Mouse (Mus musculus) C2C12 (cell line): Measurements from ENCODE around the gene Vkorc1l1.

Source experiments
- CTCF ChIP-seq: IDR thresholded peaks from one replicate; pipeline ENCODE4 v1.5.1; 2011; ENCODE audit not compliant: control insufficient read depth, insufficient read depth, insufficient read length
- MYOG ChIP-seq: IDR thresholded peaks from one replicate; pipeline ENCODE4 v1.6.1; 2011; ENCODE audit not compliant: control insufficient read depth, insufficient read length; ENCODE audit errors: extremely low read depth
- USF1 ChIP-seq: IDR thresholded peaks from one replicate; pipeline ENCODE4 v1.6.1; 2011; ENCODE audit warnings: low read depth, mild to moderate bottlenecking, control low read depth, moderate library complexity

GRCm38 (mm10) chr5:129940281-129940680, 1.5 kb upstream of the Vkorc1l1 start:
- TF ChIP-seq CTCF (no peak), USF1 (no peak), MYOG (no peak)
